Mouse (Mus musculus) right cerebral cortex, postnatal 10 days (tissue): ENCODE measurements at regions not wholly inside any gene's neighbourhood (a gene's known extent, or its start where the extent isn't known, plus 50 kb on each side); places are given as distances from the start of the nearest gene placed in this dataset.

Source experiments
- DNase-seq, 2 experiments: peaks; one replicate each; pipeline ENCODE4 v3.0.0; 2021; ENCODE audit warnings: low spot score in 2 of 2

DNA sequence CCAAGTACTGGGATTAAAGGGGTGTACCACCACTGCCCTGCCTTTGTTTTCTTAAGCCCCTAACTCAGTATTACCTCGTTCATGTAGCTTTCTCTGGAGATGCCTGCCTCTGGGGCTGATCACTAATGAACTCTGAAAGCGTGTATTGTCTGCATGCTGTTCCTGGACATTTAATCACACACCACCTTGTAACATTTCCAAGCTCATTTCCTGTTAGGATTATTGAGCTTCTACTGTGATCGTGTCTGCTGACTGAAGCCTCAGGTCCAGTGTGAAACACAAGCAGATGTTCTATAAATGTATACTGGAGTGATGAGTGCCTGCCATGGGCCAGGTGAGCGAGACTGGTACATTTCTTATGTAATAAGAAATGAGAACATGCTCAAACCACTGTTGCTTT lies 398.6 kb downstream of the Brinp2 start:
- no peak for DNase-seq

DNA sequence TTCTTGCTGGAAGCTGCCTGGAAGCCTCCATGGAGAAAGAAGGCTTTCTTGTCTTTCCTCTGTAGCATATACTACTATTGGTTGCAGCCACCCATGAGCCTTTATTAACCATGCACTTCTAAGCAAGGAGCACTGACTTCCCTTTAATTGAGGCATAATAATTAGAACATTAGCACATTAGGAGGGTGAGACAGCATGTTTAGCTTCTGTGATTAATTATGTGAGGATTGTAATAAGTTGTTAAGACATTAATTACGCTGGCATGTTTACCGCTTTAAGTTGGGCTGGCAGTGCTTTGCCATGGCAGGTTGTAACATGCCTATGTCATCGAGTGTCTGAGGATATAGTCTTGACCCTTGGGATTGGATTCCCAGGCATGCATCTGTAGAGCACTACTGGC lies 391.7 kb downstream of the Brinp2 start:
- no peak for DNase-seq

DNA sequence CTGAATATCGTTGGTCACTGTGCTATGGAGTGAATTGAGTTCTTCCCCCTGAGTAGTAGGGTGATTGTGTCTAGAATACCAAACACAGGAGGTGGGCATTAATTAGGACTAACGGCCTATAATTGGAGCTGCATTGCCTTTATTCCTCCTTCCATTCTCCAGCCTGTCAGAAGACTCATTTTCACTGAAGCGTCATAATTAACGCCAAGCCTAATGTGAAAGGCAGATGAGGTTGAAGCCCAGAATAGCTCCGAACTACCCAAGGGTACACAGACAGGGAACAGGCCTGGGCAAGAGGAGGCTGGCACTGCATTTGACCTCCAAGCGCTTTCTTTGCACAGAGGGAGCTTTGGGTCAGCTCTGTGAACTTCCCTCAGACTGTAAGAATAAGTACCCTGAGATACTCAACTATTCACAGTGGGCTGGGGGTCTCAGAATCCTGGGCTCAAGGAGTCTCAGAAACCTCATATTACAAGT lies 386.5 kb downstream of the Brinp2 start:
- DNase-seq = peak; percentile 27 to 39

DNA sequence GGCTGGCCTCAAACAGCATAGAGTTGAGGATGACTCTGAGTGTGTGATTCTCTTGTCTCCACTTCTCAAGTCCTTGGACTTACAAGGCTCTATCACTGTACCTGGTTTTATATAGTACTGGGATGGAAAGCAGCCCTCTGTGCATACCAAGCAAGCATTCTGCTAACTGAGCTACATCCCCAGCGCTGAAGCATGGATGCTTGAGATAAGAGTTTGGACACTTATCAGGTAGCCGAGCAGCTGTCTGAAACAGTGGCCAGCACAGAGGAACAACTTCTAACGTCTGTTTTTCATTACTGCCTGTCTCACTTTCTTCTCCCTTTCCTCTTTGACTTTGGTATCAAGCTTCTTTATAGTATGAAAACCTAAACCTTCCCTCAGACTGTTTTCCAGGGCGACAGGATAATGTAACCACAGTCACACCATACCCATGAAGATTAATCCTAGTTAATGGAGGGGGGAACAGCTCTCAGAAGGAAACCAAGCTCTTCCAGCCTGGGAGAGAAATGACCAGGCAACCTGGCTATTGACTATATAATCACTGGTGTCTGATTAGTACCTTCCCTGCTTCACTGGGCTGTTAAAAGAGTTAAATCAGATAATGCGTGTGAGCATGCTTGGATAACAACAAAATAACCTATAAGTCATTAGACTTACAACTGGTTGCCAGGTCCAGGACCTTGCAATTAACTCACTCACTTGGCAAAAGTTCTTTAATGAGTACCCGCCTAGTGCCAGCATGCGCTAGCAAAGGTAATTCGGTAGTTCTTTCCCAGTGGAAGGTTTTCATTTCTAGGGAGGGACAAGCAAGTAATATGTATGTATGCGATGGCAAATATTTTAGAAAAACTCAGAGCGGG lies 382.5 kb downstream of the Brinp2 start:
- DNase-seq = no peak

DNA sequence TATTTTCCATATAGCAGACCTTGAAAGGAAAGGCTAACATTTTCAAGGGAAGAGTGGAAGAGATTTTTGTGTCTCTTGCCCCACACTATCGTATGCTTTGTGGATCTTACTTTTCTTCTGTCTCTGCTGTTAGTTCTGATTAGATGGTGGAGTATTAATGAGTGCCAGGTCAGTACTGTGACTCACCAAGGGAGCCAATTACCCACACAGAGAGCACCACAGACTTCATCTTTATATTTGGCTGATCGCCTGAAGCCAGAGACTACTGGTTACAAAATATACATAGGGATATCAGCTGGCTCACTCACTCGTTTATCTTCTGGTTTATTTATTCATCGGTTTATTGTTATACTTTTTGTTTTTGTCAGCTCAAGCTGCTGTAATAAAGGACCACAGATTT lies 381.5 kb downstream of the Brinp2 start:
- no peak for DNase-seq

DNA sequence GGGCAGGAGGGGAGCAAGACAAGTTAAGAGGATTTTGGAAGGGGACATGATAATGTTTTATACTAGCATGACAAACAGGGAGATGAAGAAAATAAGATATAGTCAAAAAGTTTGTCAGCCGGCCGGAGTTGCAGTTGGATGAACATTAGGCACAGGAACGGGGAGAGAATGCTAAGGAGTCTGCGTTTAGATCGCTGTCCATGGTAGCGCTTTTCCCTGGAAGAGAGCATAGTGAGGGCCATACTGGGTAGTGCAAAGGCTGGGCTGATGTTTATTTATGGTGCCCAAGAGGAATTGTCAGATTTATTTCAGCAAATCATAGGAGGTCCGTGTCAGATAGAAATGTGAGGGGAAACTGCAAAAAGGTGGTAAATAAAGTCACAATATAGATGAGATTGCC lies 337.0 kb downstream of the Brinp2 start:
- no peak for DNase-seq

DNA sequence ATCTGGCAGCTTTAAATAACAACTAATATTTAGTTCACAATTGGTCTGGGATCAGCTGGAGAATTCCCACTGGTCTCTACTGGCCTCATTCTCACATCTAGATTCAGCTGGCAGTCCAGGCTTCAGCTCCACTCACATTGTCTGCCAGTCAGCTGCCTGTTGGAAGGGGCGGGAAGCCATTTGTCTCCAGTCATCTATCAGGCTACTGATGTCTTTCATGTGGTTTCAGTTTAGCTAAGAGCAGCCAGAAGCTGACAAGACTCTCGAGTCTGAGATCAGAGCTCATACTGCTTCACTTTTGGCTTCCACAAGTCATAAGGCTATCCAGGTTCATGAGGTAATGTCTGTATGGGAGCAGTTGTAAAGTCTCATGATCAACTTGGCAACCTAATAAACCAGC lies 316.4 kb downstream of the Brinp2 start:
- no peak for DNase-seq

DNA sequence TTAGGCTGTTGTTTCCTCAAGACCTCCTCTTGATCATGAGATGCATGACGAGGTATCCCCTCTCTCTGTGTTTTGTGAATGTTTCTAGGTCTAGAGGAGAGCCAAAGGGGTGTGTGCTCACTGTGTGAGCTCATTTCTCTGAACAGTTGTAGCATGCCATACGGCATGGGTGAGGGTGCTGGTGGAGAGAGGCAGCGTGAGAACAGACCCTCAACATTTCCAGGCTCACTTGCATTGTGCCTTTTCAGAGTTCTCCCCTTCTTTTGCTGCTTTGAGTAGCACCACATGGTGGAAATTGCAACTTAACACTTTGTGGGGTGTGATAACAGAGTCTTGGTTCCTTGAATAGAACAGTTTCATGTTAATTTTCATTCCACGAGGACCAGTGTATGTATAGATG lies 315.8 kb downstream of the Brinp2 start:
- peak; percentile 37 to 72 for DNase-seq

DNA sequence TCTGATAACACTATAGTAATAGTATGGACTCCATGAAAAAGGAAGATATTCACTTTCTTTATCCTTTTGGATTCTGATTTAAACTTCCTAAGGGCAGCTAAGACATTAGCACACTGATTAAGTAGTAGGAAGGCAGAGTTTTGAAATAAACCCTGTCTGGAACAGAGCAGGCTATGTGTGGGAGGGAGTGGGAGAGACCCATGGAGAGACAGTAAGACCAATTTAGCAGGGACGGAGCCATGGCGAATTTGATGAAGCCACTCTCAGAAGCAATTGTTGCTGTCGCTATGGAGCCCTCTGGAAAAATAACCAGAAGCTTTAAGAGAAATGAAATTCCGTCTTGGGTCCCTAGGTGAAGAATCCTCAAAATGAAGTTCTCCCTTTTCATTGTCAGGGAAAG lies 303.5 kb downstream of the Brinp2 start:
- peak in 1 of 2 experiments; percentile 31 for DNase-seq

DNA sequence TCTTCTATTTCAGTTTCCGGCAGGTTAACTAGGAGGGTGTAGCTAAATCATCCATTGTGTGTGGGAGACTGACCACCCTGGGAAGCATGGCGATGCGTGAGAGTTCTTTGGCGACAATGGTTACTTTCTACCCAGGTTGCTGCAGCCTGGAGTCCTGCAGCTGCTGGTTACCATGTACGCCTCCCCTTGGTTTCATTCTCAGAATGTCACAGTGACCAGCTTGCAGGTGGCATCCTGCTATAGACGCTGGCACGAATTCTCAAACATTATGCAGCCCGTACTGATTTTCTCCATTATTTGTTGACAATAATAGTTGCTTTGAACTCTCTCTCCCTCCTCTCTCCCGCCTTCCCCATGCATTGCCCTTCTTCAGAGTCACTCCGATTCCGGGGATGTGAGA lies 301.2 kb downstream of the Brinp2 start:
- no peak for DNase-seq

DNA sequence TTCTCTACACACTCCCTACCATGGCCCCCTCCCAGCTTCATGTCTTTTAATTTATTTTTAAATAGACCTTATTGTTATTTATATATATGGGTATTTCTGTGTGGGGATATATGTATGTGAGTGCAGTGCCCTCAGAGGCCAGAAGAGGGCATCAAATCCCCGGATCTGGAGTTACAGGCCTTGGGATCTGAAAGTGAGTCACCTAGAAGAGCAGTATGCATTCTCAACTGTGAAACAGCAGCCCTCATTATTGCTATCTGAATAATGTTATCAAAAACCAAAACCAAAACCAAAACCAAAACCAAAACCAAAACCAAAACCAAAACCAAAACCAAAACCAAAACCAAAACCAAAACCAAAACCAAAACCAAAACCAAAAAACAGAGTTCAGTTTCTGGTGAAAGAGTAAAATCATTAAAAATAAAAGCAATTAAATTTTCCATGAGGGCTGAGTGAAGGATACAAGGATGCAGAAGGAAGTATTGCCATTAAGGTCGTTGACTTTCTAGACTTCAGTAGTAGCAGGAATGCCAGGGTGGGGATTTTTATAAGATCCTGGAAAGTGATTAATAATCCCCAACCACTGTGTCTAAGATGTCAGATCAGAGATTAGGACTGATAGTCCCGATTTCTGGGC lies 299.0 kb downstream of the Brinp2 start:
- no peak for DNase-seq

DNA sequence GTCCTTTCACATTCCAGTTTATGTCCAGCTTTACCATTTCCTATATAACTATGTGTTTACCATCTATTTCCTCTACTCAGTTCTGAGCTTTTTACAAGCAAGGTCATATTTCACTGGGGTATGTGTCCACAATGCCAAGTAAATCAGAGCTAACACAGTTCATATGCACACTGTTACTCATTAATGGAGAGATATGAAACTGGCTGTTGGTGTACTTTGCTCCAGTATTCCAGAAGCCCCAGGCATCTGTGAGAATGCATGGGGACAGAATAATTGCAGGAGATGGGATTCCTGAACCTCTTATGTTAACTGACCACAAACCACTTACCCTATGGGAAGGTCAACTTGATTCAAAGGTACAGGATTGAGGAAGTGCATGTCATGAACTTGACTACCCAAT lies 298.3 kb downstream of the Brinp2 start:
- DNase-seq = no peak

DNA sequence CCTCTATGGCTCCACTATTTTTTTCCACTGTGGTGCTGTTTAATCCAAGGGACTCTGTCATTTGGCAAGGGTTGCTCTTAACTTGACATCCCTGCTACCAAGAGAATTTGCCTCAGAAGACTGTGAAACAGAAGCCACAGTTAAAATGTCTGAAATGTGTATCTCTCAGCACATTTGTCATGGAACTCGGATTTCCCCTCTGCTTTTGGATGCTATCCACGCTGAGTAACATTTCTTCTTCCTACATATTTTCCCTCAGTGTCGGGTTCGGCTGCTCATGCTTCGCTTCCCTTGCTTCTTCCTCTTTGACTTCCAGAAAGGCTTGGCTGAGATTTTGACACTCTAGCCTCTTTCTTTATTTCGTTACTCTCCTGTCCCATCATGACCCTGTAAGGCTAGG lies 294.1 kb downstream of the Brinp2 start:
- peak in 1 of 2 experiments; percentile 33 for DNase-seq

DNA sequence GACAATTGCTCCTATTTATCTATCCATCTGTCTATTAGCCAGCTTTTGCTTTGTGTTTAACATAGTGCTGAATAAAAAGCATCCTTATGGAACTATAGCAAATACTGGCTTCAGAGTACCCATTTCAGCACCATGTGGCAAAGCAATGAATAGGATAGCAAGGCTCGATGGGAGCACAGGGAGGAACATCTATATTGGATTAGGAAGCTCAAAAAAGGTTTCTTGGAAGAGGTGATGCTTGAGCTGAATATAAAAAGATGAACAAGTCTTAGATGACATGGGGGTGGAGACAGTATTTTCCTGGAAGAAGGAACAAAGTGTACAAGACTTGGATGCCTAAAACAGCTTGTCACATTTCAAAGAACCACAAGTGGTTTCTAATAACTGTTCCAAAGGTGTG lies 273.9 kb downstream of the Brinp2 start:
- no peak for DNase-seq

DNA sequence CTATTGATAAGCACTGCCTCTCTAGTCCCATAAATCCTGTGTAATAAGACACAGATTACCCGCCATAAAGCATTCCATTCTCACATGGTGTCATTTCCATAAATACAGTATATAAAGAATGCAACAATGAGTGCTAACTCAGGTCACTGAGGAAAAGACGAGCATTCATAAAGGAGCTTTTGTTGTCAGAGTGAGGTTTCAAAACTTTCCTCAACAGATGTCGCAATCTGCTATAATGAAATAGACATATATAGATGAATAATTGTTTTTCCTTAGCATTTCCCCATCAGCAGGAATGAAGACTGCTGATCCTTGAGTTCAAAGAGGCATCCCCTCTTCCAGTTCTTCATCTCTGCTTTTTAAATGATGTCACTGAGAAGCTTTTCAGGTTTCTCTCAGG lies 270.3 kb downstream of the Brinp2 start:
- no peak for DNase-seq

DNA sequence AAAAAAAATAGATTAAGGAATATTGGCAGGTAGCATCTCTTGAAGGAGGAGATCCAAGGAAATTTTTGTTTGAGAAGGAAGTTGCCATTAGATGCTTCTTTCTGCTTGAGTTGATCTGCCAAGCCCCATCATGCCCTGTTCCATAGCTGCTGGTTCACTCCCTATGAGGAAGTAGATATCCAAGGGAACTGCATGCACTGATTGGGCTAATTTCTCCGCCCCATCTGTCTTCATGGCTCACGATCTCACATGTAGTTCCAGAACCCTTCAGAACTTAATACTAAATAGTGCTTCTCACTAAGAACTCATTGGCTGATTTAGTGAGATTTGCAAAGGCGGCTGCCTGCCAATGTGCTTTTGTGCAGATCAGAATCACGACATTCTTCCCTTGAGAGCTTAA lies 258.6 kb downstream of the Brinp2 start:
- peak; percentile 37 to 45 for DNase-seq

DNA sequence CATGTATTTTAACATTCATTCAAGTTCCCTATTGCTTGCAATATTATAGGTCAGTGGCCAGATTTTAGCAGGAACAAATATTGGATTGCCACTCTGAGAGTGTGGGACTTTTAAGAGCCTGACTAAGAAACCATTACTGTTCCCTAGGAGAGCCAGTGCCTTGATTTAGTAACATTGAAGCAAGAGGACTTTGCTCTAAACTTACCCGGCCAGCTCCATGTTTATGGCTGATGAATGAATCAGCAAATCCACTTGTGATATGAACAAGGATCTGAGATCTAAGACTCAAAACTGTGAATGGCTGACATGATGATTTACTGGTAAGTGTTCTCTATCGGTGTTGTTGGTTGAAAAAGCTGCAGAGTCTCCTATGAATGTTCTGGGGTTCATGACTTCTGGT lies 236.4 kb downstream of the Brinp2 start:
- DNase-seq = no peak

DNA sequence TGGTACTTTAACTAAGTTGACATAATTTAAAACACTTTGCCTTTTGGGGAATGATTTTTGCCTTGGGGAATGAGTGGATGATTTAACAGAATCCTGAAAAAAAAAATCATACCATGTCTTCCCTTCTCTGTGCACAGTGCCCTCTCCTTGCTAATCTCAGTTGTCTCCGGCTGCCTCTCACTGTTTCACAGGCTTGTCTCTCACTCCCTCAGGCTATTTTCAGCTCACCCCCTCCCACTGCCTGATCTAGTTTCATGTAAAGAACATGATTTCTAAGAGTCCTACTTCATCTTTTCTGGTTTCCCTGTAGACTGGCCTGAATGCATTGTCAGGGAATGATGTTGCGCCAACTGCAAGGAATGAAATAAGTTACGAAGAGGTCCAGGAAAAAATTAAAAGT lies 231.2 kb downstream of the Brinp2 start:
- DNase-seq = peak; percentile 59 to 79

DNA sequence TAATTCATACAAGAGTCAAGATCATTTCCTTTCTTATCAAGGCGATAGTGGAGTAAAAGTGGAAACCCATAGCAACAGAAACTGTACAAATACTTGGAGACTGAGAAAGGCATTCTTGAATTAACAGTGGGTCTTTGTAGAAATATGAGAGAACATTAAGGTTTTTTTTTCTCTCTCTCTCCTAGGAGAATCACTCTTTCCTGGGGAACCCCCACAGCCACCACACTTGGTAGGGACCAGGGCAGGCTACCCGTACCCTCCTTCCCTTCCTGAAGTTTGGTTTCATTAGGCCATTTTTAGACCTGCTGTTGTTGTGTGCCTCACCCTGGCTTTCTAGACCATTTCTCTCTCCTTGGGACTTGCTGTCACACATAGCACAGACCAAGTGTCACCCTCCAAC lies 229.9 kb downstream of the Brinp2 start:
- no peak for DNase-seq

DNA sequence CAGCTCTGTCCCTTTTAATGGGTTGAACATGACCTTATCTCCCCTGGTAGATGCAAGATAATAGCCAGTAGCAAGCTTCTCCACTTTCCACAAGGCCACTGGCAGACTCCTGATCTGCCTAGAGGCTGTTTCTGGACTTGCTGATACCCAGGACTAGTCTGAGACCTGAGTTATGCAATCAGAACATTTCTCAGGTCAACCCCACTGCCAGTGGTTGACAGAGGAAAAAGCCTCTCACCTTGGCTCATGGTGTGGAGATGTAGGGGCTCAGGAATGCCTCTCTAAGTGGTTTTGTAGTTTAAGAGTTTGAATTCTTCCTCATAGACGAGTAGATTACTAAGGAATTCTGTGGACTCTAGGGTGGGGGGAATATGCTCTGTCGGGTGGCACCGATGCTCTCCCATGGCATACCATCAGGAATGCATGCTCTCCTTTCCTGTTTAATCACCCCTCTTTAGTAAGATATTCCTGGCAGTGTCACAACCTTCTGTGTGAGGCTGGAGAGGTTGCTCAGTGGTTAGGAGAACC lies 226.8 kb downstream of the Brinp2 start:
- DNase-seq = no peak

DNA sequence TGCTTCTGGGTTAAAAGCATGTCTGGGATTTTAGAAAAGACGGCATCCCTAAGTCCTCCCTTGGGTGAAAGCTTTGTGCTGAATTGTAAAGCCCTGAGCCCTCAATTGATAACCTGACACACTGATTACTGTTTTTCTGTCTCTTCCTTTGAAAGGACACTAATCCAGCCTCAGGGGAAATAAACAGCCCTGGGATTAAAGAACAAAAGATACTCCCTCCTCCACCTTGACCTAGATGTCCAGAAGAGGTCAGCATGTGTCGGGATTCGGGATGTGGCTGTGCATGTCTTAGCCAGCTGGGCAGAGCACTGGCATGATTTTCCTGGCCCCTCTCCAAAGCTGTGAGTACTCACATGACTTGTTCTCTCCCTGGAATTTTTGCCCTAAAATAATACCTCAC lies 208.6 kb downstream of the Brinp2 start:
- DNase-seq = peak; percentile 39 to 45

DNA sequence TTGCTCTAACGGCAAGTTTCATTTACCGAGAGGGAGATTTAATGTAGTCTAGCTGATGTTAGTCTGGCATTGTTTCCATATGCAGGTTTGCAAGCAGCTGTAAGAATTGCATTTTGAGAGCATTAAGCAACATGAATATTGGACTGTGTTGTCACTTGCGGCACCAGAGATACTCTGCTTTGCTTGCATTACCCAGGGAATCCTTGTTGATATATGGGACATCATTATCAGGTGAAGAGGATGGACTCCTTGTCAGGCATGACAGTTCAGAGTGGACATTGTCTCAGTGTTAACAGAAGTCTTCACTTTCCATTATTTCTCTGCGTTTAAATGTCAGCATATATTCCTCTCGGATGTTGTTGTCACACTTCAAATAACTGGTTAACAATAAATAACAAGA lies 208.1 kb downstream of the Brinp2 start:
- no peak for DNase-seq

DNA sequence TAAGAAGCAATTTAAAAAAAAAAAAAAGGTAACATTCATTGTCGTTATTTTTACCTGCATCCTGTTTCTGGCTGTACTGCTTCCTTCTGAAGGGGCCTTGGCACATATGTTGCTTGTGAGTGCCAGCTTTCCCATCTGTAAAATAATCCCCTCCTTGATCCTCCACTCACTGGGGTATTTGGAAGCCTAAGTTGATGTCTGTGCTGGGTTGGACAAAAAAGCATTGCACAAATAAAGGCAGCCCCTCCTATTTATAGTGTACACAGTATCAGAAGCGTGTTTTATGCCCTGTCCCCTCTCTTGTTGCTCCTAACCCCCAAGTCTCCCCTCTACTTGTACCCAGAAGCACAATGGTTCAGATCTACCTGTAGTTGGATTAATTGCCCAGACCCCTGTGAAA lies 195.0 kb downstream of the Brinp2 start:
- DNase-seq = no peak
